Mouse (Mus musculus) urinary bladder, postnatal 25 days (tissue): ENCODE measurements around the gene Prl3b1.

Source experiments
- DNase-seq: peaks from one replicate; pipeline ENCODE4 v3.0.0; 2022; ENCODE audit warnings: low spot score

Gene Prl3b1

DNA sequence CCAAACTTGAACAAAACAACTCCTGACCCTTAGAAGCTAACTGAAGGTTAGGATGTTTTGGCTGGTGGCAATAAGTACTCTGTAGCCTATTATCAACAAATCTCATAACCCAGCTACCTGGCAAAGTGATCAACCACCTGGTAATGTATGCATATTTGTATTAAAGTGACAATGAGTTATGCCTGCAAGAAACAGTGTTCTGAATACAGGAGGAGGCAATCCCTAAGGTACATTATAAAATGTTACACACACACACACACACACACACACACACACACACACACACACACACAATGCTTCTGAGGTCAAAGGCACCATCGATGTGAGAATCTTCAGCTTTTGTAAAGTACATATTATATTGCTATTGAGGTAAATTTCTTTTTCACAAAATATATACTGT is at the start of gene Prl3b1:
Prl3b1 (plus strand) TSS at position 301 of the 400 bp plus-strand sequence.
- DNase-seq, result no peak

DNA sequence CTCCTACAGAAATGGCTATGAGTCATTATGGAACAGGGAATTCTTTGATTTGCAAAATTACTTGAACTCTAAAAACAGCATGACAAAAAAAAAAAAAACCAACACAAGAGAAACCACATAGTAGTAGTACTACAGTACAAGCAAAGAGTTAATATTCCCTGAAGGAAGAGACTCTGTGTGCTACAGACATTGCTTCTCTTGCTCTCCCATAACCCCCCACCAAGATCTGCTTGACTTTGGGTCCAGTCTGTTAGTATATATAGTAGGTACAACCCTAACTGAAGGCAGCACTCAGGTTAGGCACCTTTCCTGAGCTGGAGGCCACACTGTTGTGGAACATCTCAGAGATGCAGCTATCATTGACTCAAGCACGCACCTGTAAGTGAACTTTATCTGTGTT is 45.3 kb upstream of the Prl3b1 start, which contains the start of gene Prl3c1:
Prl3c1 (plus strand) TSS at position 301 of the 400 bp plus-strand sequence.
- DNase-seq, result no peak

DNA sequence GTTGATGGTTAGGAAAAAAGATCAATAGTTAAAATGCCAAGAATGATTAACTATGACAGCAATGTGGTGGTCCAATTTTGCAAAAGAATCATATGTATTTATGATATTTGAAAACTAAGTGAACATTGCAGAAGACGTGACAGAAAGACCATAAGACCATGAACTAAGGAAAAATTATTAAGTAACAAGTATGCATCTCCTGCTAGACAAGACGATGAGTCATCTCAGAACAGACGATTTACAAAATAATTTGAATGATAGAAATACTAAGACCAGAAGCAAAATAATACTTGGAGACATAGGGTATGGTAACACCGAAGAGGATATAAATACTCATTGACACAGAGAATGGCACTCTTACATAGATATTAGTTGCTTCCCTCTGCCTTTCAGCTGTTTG is 17.5 kb downstream of the Prl3b1 start, which contains the start of gene Prl3a1:
Prl3a1 (plus strand) TSS at position 301 of the 400 bp plus-strand sequence.
- no peak for DNase-seq
